Mouse (Mus musculus) heart, adult 2 months (tissue): ENCODE data around the gene Abcd4.

Experiments used
- CTCF ChIP-seq: fragments of 200-600 bp; IDR thresholded peaks from 2 replicates; pipeline ENCODE4 v1.8.1; 2022; ENCODE audit warnings: antibody characterized with exemption, mild to moderate bottlenecking, moderate library complexity
- EP300 ChIP-seq: fragments of 200-500 bp; IDR thresholded peaks from 2 replicates; pipeline ENCODE4 v1.6.1; 2011; ENCODE audit warnings: low read depth, low read length, control low read depth; ENCODE audit not compliant: insufficient read depth
- POLR2A ChIP-seq: fragments of 200-500 bp; IDR thresholded peaks from 2 replicates; pipeline ENCODE4 v1.6.1; 2011; ENCODE audit warnings: mild to moderate bottlenecking, low read depth, low read length, control low read depth; ENCODE audit not compliant: insufficient read depth

- TF ChIP-seq POLR2A (no peak), CTCF (no peak), EP300 (no peak)
These were observed 450 bp upstream of the Abcd4 start for GRCm38 (mm10) chr12:84617663-84618062.
